Mouse (Mus musculus) heart, adult 9 months (tissue): ENCODE measurements around the gene Hist1h2ak.
A peak's percentile ranks its signal among the peaks of the same experiment; 100 is the strongest.
"Not testable (repeated sequence)": the region's sequence is repeated elsewhere in the genome, so short reads cannot be mapped to it uniquely, and the experiment has no call there.

Experiments used
- DNase-seq, 2 experiments: peaks; one replicate each; pipeline ENCODE4 v3.0.0; 2022; ENCODE audit warnings: low spot score in 2 of 2

Hist1h2ak gene

GRCm38 (mm10) chr13:21755707-21756106 is 2.1 kb upstream of the Hist1h2ak start:
- no peak for DNase-seq

GRCm38 (mm10) chr13:21754294-21755001 is 821 bp upstream of the Hist1h2ak start:
- DNase-seq, result not testable (repeated sequence)

- no peak for DNase-seq
Observed at GRCm38 (mm10) chr13:21753051-21753523, 540 bp downstream of the Hist1h2ak start.

- no peak for DNase-seq
Observed at GRCm38 (mm10) chr13:21752356-21752755, 1.3 kb downstream of the Hist1h2ak start.

GRCm38 (mm10) chr13:21751827-21752226 is 1.8 kb downstream of the Hist1h2ak start:
- DNase-seq, result no peak

- DNase-seq, result no peak
Observed at GRCm38 (mm10) chr13:21751417-21751816, 2.2 kb downstream of the Hist1h2ak start.

- peak; percentile 79 to 86 for DNase-seq
Observed at GRCm38 (mm10) chr13:21750159-21751017, 3.2 kb downstream of the Hist1h2ak start, which contains the start of gene Hist1h4k. Hist1h4k (minus strand) TSS chr13:21750505.

- no peak for DNase-seq
Observed at GRCm38 (mm10) chr13:21749387-21750158, 4.1 kb downstream of the Hist1h2ak start.

- DNase-seq, result no peak
Observed at GRCm38 (mm10) chr13:21745006-21745405, 8.6 kb downstream of the Hist1h2ak start.

GRCm38 (mm10) chr13:21734906-21735767 is 18.5 kb downstream of the Hist1h2ak start, which contains the start of gene Hist1h4j:
Hist1h4j (plus strand) TSS chr13:21735064.
- DNase-seq, result peak; percentile 39 to 61

- peak; percentile 76 to 82 for DNase-seq
Observed at GRCm38 (mm10) chr13:21734010-21734905, 19.4 kb downstream of the Hist1h2ak start.

GRCm38 (mm10) chr13:21733466-21733865 is 20.2 kb downstream of the Hist1h2ak start:
- DNase-seq, result no peak

- no peak for DNase-seq
Observed at GRCm38 (mm10) chr13:21729544-21729943, 24.1 kb downstream of the Hist1h2ak start.

GRCm38 (mm10) chr13:21727948-21728572 is 25.6 kb downstream of the Hist1h2ak start:
- DNase-seq, result no peak

- no peak for DNase-seq
Observed at GRCm38 (mm10) chr13:21722993-21723836, 30.4 kb downstream of the Hist1h2ak start.

GRCm38 (mm10) chr13:21722373-21722925 is 31.2 kb downstream of the Hist1h2ak start:
- DNase-seq, result no peak

- peak; percentile 69 to 89 for DNase-seq
Observed at GRCm38 (mm10) chr13:21721757-21722372, 31.8 kb downstream of the Hist1h2ak start, which contains the start of gene Hist1h2bm. Hist1h2bm (plus strand) TSS chr13:21722044.
